Mouse (Mus musculus) cerebellum, adult 2 months (tissue): ENCODE data around the gene Mau2.

Experiments
- CTCF ChIP-seq: fragments of 200-500 bp; IDR thresholded peaks from 2 replicates; pipeline ENCODE4 v1.5.1; 2011; ENCODE audit warnings: low read depth, mild to moderate bottlenecking, control low read depth, low read length, moderate library complexity, borderline replicate concordance; ENCODE audit not compliant: insufficient read depth
- POLR2A ChIP-seq: fragments of 200-500 bp; IDR thresholded peaks from 2 replicates; pipeline ENCODE4 v1.6.1; 2011; ENCODE audit warnings: low read length, control low read depth, borderline replicate concordance; ENCODE audit not compliant: insufficient read depth

DNA sequence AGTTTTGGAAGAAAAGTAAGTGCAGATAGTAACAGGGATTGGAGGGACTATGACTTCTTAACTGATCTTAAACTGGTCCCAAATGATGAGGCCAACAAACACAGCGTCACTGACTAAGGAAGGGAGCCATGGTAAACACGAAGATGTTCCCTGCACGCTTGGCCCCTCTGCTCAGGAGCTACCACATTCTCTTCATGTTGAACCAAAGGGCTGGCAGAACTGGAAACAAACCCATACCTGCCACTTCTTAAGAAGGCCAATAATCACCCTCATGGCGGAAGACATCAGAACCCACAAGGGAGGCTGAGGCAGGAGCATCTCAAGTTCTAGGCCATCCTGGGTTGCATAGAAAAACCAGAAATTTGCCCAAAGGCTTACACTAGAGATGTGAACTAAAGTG, 43.3 kb downstream of the Mau2 start:
- TF ChIP-seq CTCF = no peak
- TF ChIP-seq POLR2A = no peak
